Mouse (Mus musculus) ovary, postnatal 36 days (tissue): Measurements from ENCODE around the gene Gm21292.
"Not testable (repeated sequence)": the region's sequence is repeated elsewhere in the genome, so short reads cannot be mapped to it uniquely, and the experiment has no call there.

Source experiments
- DNase-seq: peaks from one replicate; pipeline ENCODE4 v3.0.0; 2022; ENCODE audit warnings: low spot score, mixed read lengths

Gene Gm21292

DNA sequence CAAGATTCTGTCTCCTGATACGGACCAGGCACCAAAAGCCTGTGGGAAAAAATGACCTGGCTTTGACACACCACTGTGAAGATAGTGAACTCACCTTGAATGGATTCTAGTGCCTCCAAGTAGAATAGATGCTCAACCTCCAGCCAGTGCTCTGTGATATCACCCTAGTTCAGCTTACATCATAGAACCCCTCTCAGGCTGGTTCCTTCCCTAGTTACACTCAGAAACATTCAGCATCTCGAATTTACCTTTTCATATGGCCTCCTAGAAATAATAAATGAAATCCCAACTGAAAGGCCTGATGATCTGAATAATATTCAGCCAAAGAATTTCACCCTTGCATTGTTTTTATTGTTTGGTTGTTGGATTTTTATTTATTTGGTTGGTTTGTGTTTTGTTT lies at the start of gene Gm21292:
Gene Gm21292 (minus strand): TSS at position 101 of the 400 bp plus-strand sequence.
- not testable (repeated sequence) for DNase-seq
